Comparison of ENCODE assay signal across 8 mouse cellular contexts in the genomic region with DNA sequence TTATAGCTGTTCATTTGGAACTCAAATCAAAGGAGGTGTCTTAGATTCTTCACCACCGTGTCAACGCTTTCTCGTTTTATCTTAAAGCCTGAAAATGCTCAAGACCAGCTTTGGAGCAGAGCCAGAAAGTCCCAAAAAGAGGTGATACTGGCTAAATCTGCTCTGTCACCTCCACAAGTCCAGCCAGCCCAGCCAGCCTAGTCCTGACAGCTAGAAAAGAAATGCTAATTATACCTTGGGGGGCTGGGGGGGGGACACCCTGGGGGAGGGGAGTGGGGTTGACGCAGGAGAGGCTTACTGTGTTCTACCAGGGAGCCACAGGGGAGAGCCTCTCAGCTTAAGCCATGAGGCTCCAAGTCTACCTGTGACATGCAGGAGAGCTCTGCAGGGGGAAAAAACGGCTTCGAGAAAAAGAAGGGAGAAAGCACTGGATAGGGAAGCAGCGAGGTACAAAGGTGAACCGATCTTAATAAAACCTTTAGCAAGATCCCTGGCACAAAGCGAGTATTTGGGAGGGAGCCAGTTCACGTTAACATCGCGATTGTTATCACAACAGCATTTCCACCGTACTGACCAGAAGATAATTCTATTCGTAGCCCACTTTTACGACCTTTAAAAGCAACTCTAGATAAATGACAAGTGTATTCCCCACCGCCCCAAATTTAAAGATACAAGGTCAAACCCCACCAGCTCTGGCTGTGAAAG. TPM values are rescaled to one million over a fixed set of nuclear protein-coding genes. Genes with fewer than 3 reads are reported as not detected.
DNase-seq lines count a peak whose midpoint lies in the region; ATAC-seq and TF ChIP-seq lines count a peak whose summit lies in the region.

No protein-coding gene starts in this region.

- H3K36me3 ChIP-seq in forebrain, embryonic 11.5 days (ENCODE audit: control insufficient read depth, insufficient read depth, low read length): no peaks in the 10 kb centered on the region; the same call in 1 of the 2 replicates
- H3K36me3 ChIP-seq in kidney, adult 2 months (ENCODE audit: control insufficient read depth, insufficient read depth, low read length): no peaks in the 10 kb centered on the region
- H3K36me3 ChIP-seq in megakaryocyte, embryonic 14.5 days (replicated peaks; ENCODE audit: low read length): peaks cover 22% of the 10 kb centered on the region

- WGBS in forebrain, embryonic 11.5 days: 3% methylated on average over 16 of the region's 16 CpGs
- WGBS in kidney, adult 2 months: 6% methylated on average over 16 of the region's 16 CpGs

- no peaks in the 10 kb centered on the region for H3K27me3 ChIP-seq in forebrain, embryonic 11.5 days (ENCODE audit: control insufficient read depth, insufficient read depth, low read length)
- no peaks in the 10 kb centered on the region for H3K27me3 ChIP-seq in kidney, adult 2 months (replicated peaks; ENCODE audit: control insufficient read depth, insufficient read depth, low read length)
- H3K27me3 ChIP-seq in megakaryocyte, embryonic 14.5 days (replicated peaks): no peaks in the 10 kb centered on the region

- H3K4me2 ChIP-seq in forebrain, embryonic 11.5 days (ENCODE audit: low read depth, low read length, severe bottlenecking): peak overlapping the region; percentile 91

- peak in 1 of 2 experiments; percentile 22 for DNase-seq in left cerebral cortex, adult 2 months (ENCODE audit: extremely low spot score in 1 of 2, low spot score in 2 of 2)
- no peak for DNase-seq in left cerebral cortex, adult 8-10 months (ENCODE audit: low spot score in 2 of 2)
- DNase-seq in R1 (ENCODE audit: low read depth, low spot score): peak; percentile 34
- no peak for DNase-seq in forebrain, embryonic 11.5 days (ENCODE audit: low spot score)
- DNase-seq in kidney, adult 2 months: peak; percentile 64
- peak; percentile 51 for DNase-seq in thymus, postnatal 4 days
- no peak for DNase-seq in adrenal gland, adult 18-20 months (ENCODE audit: low spot score in 2 of 2)

- H3K27ac ChIP-seq in left cerebral cortex, adult 2 months: peak overlapping the region; percentile 97
- H3K27ac ChIP-seq in forebrain, embryonic 11.5 days (ENCODE audit: low read depth, low read length): no peak overlapping the region
- H3K27ac ChIP-seq in kidney, adult 2 months (ENCODE audit: insufficient read depth, low read depth, low read length): no peak overlapping the region; the same call in 1 of the 2 replicates

- H3K4me1 ChIP-seq in forebrain, embryonic 11.5 days (replicated peaks; ENCODE audit: control insufficient read depth, insufficient read depth, low read length): peaks cover 6% of the 10 kb centered on the region; the same call in 1 of the 2 replicates
- peaks cover 2% of the 10 kb centered on the region; the same call in 1 of the 2 replicates for H3K4me1 ChIP-seq in kidney, adult 2 months (ENCODE audit: control insufficient read depth, insufficient read depth, low read length)
- peaks cover 45% of the 10 kb centered on the region for H3K4me1 ChIP-seq in megakaryocyte, embryonic 14.5 days

- TF ChIP-seq POLR2A in kidney, adult 2 months (IDR thresholded peaks at IDR 0.05; ENCODE audit: low read depth, low read length): no peak

- peak; percentile 20; the same call in 1 of the 2 replicates for TF ChIP-seq CTCF in left cerebral cortex, adult 2 months (IDR thresholded peaks at IDR 0.05)
- TF ChIP-seq CTCF in kidney, adult 2 months (conservative IDR thresholded peaks at IDR 0.05; ENCODE audit: insufficient read depth, insufficient read length, low read depth, low read length): no peak

- no peaks in the 10 kb centered on the region for H3K9me3 ChIP-seq in forebrain, embryonic 11.5 days (ENCODE audit: control insufficient read depth, low read length)
- no peaks in the 10 kb centered on the region for H3K9me3 ChIP-seq in megakaryocyte, embryonic 14.5 days

- H3K9ac ChIP-seq in forebrain, embryonic 11.5 days (ENCODE audit: low read length): peak overlapping the region; percentile 82

- peak overlapping the region; percentile 86 for H3K4me3 ChIP-seq in left cerebral cortex, adult 2 months
- H3K4me3 ChIP-seq in forebrain, embryonic 11.5 days (ENCODE audit: low read depth, low read length): peak overlapping the region; percentile 86
- peak overlapping the region; percentile 80 for H3K4me3 ChIP-seq in kidney, adult 2 months (ENCODE audit: insufficient read depth, low read depth, low read length)
- H3K4me3 ChIP-seq in megakaryocyte, embryonic 14.5 days (replicated peaks): peak overlapping the region; percentile 99

- ATAC-seq in forebrain, embryonic 11.5 days (replicated peaks; ENCODE audit: low FRiP score): no peak

- intact Hi-C loops in left cerebral cortex, adult 2 months (cut with DNase I): loop anchor here (2.0 kb wide), 1 partner anchor 50 kb away; no protein-coding TSS in a partner anchor

RNA-seq across cellular contexts. Expression of gene Ndrg3, which starts 1.0 kb away (rescaled TPM):
- total RNA-seq in left cerebral cortex, adult 2 months (2021): 100 to 1,000 TPM; 457 to 473 TPM
- 100 to 1,000 TPM; 434 to 522 (median 478) TPM for total RNA-seq in left cerebral cortex, adult 8-10 months (2022)
- 51.1 and 51.5 TPM in 2 replicates for polyA plus RNA-seq in forebrain, embryonic 11.5 days (2014; fragmentation: Nextera tagmentation; extraction: Ambion mirVana)
- 97.8 and 102 TPM in 2 replicates for polyA plus RNA-seq in kidney, adult 2 months (2012; rRNA removed)
- 1.1 and 3.3 TPM in 2 replicates for polyA plus RNA-seq in megakaryocyte, embryonic 14.5 days (2012; ENCODE audit: insufficient read depth, low replicate concordance)
- 10 to 100 TPM; 61.0 to 87.7 TPM for total RNA-seq in adrenal gland, adult 18-20 months (2021)

RNA-seq across cellular contexts. Expression of gene Dsn1, which starts 16.1 kb away (rescaled TPM):
- total RNA-seq in left cerebral cortex, adult 2 months (2021): 1 to 10 TPM; 5.8 to 6.3 TPM
- 1 to 10 TPM; 5.7 to 8.4 (median 7.2) TPM for total RNA-seq in left cerebral cortex, adult 8-10 months (2022)
- polyA plus RNA-seq in forebrain, embryonic 11.5 days (2014; fragmentation: Nextera tagmentation; extraction: Ambion mirVana): 59.1 and 64.4 TPM in 2 replicates
- polyA plus RNA-seq in kidney, adult 2 months (2012; rRNA removed): 2.0 and 2.4 TPM in 2 replicates
- polyA plus RNA-seq in megakaryocyte, embryonic 14.5 days (2012; ENCODE audit: insufficient read depth, low replicate concordance): 0.73 TPM in 1 of 2 replicates, not detected in the other
- 1 to 10 TPM; 2.8 to 3.8 TPM for total RNA-seq in adrenal gland, adult 18-20 months (2021)

Comparison
In these comparisons a context has a peak if more than half of its experiments do, and no peak if none do; other contexts are left out.
1. DNase-seq: peak in R1 (single experiment), kidney, adult 2 months (single experiment) and thymus, postnatal 4 days (single experiment); none in left cerebral cortex, adult 8-10 months (0 of 2), forebrain, embryonic 11.5 days (single experiment) and adrenal gland, adult 18-20 months (0 of 2).
2. RNA of gene Ndrg3, which starts 1.0 kb away (total RNA-seq): 434 to 522 TPM in left cerebral cortex, adult 8-10 months and 457 to 473 TPM in left cerebral cortex, adult 2 months; 61.0 to 87.7 TPM in adrenal gland, adult 18-20 months; every median in the first group is over 4 times any median in the second.
3. Peak in every context shown above with its lines, with median percentiles within 50 percentile points of each other: H3K4me3 ChIP-seq.